Mouse (Mus musculus) ES-E14 (cell line): ENCODE measurements around the gene Sept5. TPM values are rescaled to one million over a fixed set of nuclear protein-coding genes. Genes with fewer than 3 reads are reported as not detected.
A peak's percentile ranks its signal among the peaks of the same experiment; 100 is the strongest.

Experiments
- DNase-seq: peaks from one replicate; pipeline ENCODE4 v3.0.0-alpha.2; 2013; ENCODE audit warnings: low read depth, low spot score
- H3K27ac ChIP-seq: 2 replicates; pipeline ENCODE4 v1.5.1; 2012; ENCODE audit warnings: low read depth, mild to moderate bottlenecking, low read length, moderate library complexity, mixed read lengths; ENCODE audit not compliant: poor library complexity, insufficient read depth, severe bottlenecking
- H3K36me3 ChIP-seq: 2 replicates; pipeline ENCODE4 v1.6.1; 2012; ENCODE audit warnings: mild to moderate bottlenecking, low read length, moderate library complexity, mixed read lengths; ENCODE audit not compliant: control insufficient read depth, poor library complexity, insufficient read depth, severe bottlenecking
- H3K4me1 ChIP-seq, 2 experiments: fragments of 150-350 bp in 1 of 2; sonication (generic) in 1 of 2; 2 replicates each; pipeline ENCODE4 v1.6.1; 2012; ENCODE audit warnings: low read length in 2 of 2, mild to moderate bottlenecking in 1 of 2, mixed read lengths in 1 of 2; ENCODE audit not compliant: control insufficient read depth in 2 of 2, insufficient read depth in 2 of 2, poor library complexity in 1 of 2
- H3K4me3 ChIP-seq, 2 experiments: fragments of 150-350 bp in 1 of 2; sonication (generic) in 1 of 2; 2 replicates each; pipeline ENCODE4 v1.5.1; 2012; ENCODE audit warnings: low read length in 2 of 2, low read depth in 1 of 2, mild to moderate bottlenecking in 1 of 2, mixed read lengths in 1 of 2; ENCODE audit not compliant: insufficient read depth in 1 of 2, poor library complexity in 1 of 2, severe bottlenecking in 1 of 2
- H3K9ac ChIP-seq: 2 replicates; pipeline ENCODE4 v1.6.1; 2012; ENCODE audit warnings: low read depth, mild to moderate bottlenecking, low read length, mixed read lengths; ENCODE audit not compliant: poor library complexity, insufficient read depth, severe bottlenecking
- H3K9me3 ChIP-seq: fragments of 150-350 bp; sonication (generic); 2 replicates; pipeline ENCODE4 v1.6.1; 2012; ENCODE audit warnings: low read depth, mild to moderate bottlenecking, low read length; ENCODE audit not compliant: control insufficient read depth, insufficient read depth
- CHD2 ChIP-seq: IDR thresholded peaks from 2 replicates; pipeline ENCODE4 v1.6.1; 2014; ENCODE audit warnings: mild to moderate bottlenecking, low read depth, low read length, inconsistent platforms
- HCFC1 ChIP-seq: IDR thresholded peaks from 2 replicates; pipeline ENCODE4 v1.6.1; 2012; ENCODE audit warnings: low read length, inconsistent platforms, borderline replicate concordance; ENCODE audit not compliant: insufficient read depth
- MAFK ChIP-seq: IDR thresholded peaks from 2 replicates; pipeline ENCODE4 v1.6.1; 2014; ENCODE audit warnings: mild to moderate bottlenecking, low read depth, low read length, inconsistent platforms; ENCODE audit not compliant: insufficient read depth
- ZC3H11A ChIP-seq: IDR thresholded peaks from 2 replicates; pipeline ENCODE4 v1.6.1; 2012; ENCODE audit warnings: low read depth, mild to moderate bottlenecking, inconsistent platforms, low read length, borderline replicate concordance
- ZNF384 ChIP-seq: IDR thresholded peaks from 2 replicates; pipeline ENCODE4 v1.6.1; 2012; ENCODE audit warnings: low read depth, low read length, inconsistent platforms
- in situ Hi-C, 2 experiments: fragments of 600-800 bp; cut with MboI; formaldehyde crosslinking; loops; one replicate each; pipeline ENCODE4 v1.15.1; 2025; ENCODE audit warnings: low sequenced_read_pairs in 2 of 2, inconsistent platforms in 1 of 2; ENCODE audit not compliant: unreplicated experiment in 2 of 2
- total RNA-seq: library from RNA; depleted of rRNA; stranded (reverse); fragments of 300-350 nt; gene quantifications from 2 replicates; pipeline ENCODE4 v1.2.3, GENCODE M21; 2012

Sept5 gene
- total RNA-seq, 1 experiment: 3.0 TPM

GRCm38 (mm10) chr16:18632059-18632458 is 2.3 kb upstream of the Sept5 start:
- H3K27ac ChIP-seq: no peak overlapping the region
- no peak for DNase-seq
- no peak for TF ChIP-seq HCFC1
- 0 out of 2 replicates have a peak, but pooled peaks have one; percentile 17 for TF ChIP-seq ZNF384
- in situ Hi-C loops: no loop called here
- H3K9ac ChIP-seq: no peak overlapping the region
- H3K9me3 ChIP-seq: no peaks in the 10 kb centered on the region
- H3K4me3 ChIP-seq: no peak overlapping the region
- peaks cover 0 to 6% of the 10 kb centered on the region in 2 experiments; a peak in 2 of 4 replicates for H3K4me1 ChIP-seq
- H3K36me3 ChIP-seq: no peaks in the 10 kb centered on the region

GRCm38 (mm10) chr16:18631141-18631540 is 1.4 kb upstream of the Sept5 start:
- no peak for DNase-seq
- no peaks in the 10 kb centered on the region for H3K9me3 ChIP-seq
- no peak overlapping the region for H3K9ac ChIP-seq
- H3K27ac ChIP-seq: no peak overlapping the region
- no peak overlapping the region for H3K4me3 ChIP-seq
- TF ChIP-seq ZNF384 (no peak), HCFC1 (no peak), ZC3H11A (no peak), CHD2 (no peak), MAFK (no peak)
- no peaks in the 10 kb centered on the region for H3K4me1 ChIP-seq
- no peaks in the 10 kb centered on the region for H3K36me3 ChIP-seq
- in situ Hi-C loops: no loop called here

- TF ChIP-seq HCFC1 (no peak), CHD2 (no peak), ZC3H11A (no peak)
Observed at GRCm38 (mm10) chr16:18630291-18630690, 537 bp upstream of the Sept5 start.

GRCm38 (mm10) chr16:18628948-18629340 is 810 bp downstream of the Sept5 start:
- H3K27ac ChIP-seq: no peak overlapping the region
- H3K36me3 ChIP-seq: no peaks in the 10 kb centered on the region
- no peak for DNase-seq
- H3K4me3 ChIP-seq: peak overlapping the region; percentile 71 to 80; a peak in 3 of 4 replicates
- H3K9me3 ChIP-seq: no peaks in the 10 kb centered on the region
- in situ Hi-C loops: loop anchor here in 1 of 2 experiments (10.0 kb wide), 1 partner anchor 164 kb away; no protein-coding TSS in a partner anchor
- H3K9ac ChIP-seq: no peak overlapping the region
- TF ChIP-seq ZNF384: no peak
- TF ChIP-seq CHD2: no peak
- TF ChIP-seq MAFK: no peak
- TF ChIP-seq HCFC1: no peak
- no peaks in the 10 kb centered on the region for H3K4me1 ChIP-seq

More at GRCm38 (mm10) chr16:18630291-18630690, 537 bp upstream of the Sept5 start:
- no peaks in the 10 kb centered on the region for H3K9me3 ChIP-seq
- no peaks in the 10 kb centered on the region for H3K4me1 ChIP-seq
- no peak overlapping the region for H3K9ac ChIP-seq
- in situ Hi-C loops: no loop called here
- H3K4me3 ChIP-seq: peak overlapping the region in 1 of 2 experiments; percentile 37; a peak in 1 of 4 replicates
- no peak overlapping the region for H3K27ac ChIP-seq
- no peak for DNase-seq
- H3K36me3 ChIP-seq: no peaks in the 10 kb centered on the region
